Mouse (Mus musculus): ENCODE measurements around the gene Sgk1. TPM values are rescaled to one million over a fixed set of nuclear protein-coding genes. Genes with fewer than 3 reads are reported as not detected.

The Sgk1 gene
- polyA plus RNA-seq, 1 experiment from 2014 or later = 26.2 TPM

- no peak overlapping the region for H3K4me2 ChIP-seq (ENCODE audit: low read length)
- H3K4me1 ChIP-seq (ENCODE audit: control insufficient read depth in 2 of 2, insufficient read depth in 2 of 2, low read length in 2 of 2) = peaks cover 0 to 5% of the 10 kb centered on the region in 2 experiments; a peak in 1 of 4 replicates
- no peaks in the 10 kb centered on the region for H3K27me3 ChIP-seq (ENCODE audit: control insufficient read depth, insufficient read depth, low read length)
- ATAC-seq (ENCODE audit: insufficient number of reproducible peaks, insufficient read depth, low FRiP score, low read depth) = no peak
- no peak overlapping the region for H3K9ac ChIP-seq (ENCODE audit: low read length)
- no peaks in the 10 kb centered on the region for H3K9me3 ChIP-seq (ENCODE audit: control insufficient read depth, low read length)
- 74% methylated on average over 1 of the region's 1 CpGs for WGBS
- no peak overlapping the region for H3K4me3 ChIP-seq (ENCODE audit: control insufficient read depth in 1 of 2, insufficient read depth in 1 of 2, low read depth in 1 of 2, low read length in 2 of 2)
- H3K36me3 ChIP-seq (ENCODE audit: control insufficient read depth, insufficient read depth, low read length) = no peaks in the 10 kb centered on the region
- H3K27ac ChIP-seq (replicated peaks in 1 of 2; ENCODE audit: control insufficient read depth in 1 of 2, insufficient read depth in 1 of 2, low read depth in 2 of 2, low read length in 2 of 2) = no peak overlapping the region
Measured at GRCm38 (mm10) chr10:21945195-21945594, 63.2 kb downstream of the Sgk1 start.

DNA sequence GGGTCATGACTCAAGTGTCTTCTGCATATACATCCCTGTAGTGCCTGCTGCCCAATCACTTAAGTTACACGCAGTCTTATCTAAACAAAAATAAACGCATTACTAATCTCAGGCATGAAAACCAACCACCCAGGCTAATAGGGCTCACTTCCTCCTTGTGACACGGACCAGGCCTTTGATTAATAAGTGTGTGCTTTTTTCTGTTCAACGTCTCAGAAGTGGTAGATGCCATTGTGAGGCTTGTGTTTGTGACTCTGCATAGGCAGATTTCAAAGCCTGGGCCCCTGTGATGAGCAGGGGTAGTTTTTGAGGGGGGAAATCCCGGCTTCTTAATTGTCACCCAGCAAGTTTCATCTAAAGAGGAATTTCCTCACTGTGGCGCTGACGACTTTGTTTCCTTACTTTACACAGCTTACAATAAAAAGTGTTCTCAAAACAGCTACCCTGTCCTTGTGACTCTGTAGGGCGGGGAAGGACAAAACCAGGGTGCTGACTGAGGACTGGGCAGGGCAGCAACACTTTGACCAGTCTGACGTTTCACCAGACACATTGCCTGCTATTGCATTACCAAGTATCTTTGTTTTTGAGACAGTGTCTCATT is 64.9 kb downstream of the Sgk1 start:
- Histone ChIP-seq H3K27me3 (ENCODE audit: control insufficient read depth, insufficient read depth, low read length) (no peaks in the 10 kb centered on the region), H3K4me2 (ENCODE audit: low read length) (no peak overlapping the region), H3K9me3 (ENCODE audit: control insufficient read depth, low read length) (no peaks in the 10 kb centered on the region), H3K9ac (ENCODE audit: low read length) (no peak overlapping the region), H3K4me3 (ENCODE audit: control insufficient read depth in 1 of 2, insufficient read depth in 1 of 2, low read depth in 1 of 2, low read length in 2 of 2) (no peak overlapping the region), H3K27ac (replicated peaks in 1 of 2; ENCODE audit: control insufficient read depth in 1 of 2, insufficient read depth in 1 of 2, low read depth in 2 of 2, low read length in 2 of 2) (no peak overlapping the region), H3K4me1 (ENCODE audit: control insufficient read depth in 2 of 2, insufficient read depth in 2 of 2, low read length in 2 of 2) (peaks cover 0 to 5% of the 10 kb centered on the region in 2 experiments; a peak in 1 of 4 replicates), H3K36me3 (ENCODE audit: control insufficient read depth, insufficient read depth, low read length) (no peaks in the 10 kb centered on the region)
- WGBS = 33% methylated on average over 9 of the region's 9 CpGs
- no peak for ATAC-seq (ENCODE audit: insufficient number of reproducible peaks, insufficient read depth, low FRiP score, low read depth)

GRCm38 (mm10) chr10:21952520-21952919 is 70.5 kb downstream of the Sgk1 start:
- H3K27ac ChIP-seq (replicated peaks in 1 of 2; ENCODE audit: control insufficient read depth in 1 of 2, insufficient read depth in 1 of 2, low read depth in 2 of 2, low read length in 2 of 2) = no peak overlapping the region
- H3K9me3 ChIP-seq (ENCODE audit: control insufficient read depth, low read length) = no peaks in the 10 kb centered on the region
- ATAC-seq (ENCODE audit: insufficient number of reproducible peaks, insufficient read depth, low FRiP score, low read depth) = no peak
- no peaks in the 10 kb centered on the region for H3K27me3 ChIP-seq (ENCODE audit: control insufficient read depth, insufficient read depth, low read length)
- WGBS = 68% methylated on average over 4 of the region's 4 CpGs
- no peak overlapping the region for H3K4me3 ChIP-seq (ENCODE audit: control insufficient read depth in 1 of 2, insufficient read depth in 1 of 2, low read depth in 1 of 2, low read length in 2 of 2)
- H3K36me3 ChIP-seq (ENCODE audit: control insufficient read depth, insufficient read depth, low read length) = no peaks in the 10 kb centered on the region
- no peak overlapping the region for H3K9ac ChIP-seq (ENCODE audit: low read length)
- H3K4me2 ChIP-seq (ENCODE audit: low read length) = no peak overlapping the region
- H3K4me1 ChIP-seq (ENCODE audit: control insufficient read depth in 2 of 2, insufficient read depth in 2 of 2, low read length in 2 of 2) = no peaks in the 10 kb centered on the region

DNA sequence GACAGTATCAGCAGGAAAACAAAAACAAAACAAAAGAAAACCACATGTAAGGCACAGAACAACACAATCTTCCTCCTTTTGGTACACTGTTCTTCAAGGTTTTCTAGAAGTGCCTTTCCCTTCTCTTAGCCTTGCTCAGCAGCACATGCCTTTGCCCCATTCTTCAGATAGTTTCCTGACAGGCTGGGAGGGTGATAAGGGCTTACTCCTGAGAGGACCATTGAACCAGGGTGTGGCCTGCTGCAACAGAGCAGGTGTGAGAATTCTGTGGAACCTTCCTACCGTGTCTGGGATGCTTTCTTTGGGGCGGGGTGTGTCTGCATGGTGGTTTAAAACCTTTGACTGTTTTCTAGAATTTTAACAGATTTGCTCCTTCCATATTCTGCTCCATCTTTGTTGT is 79.1 kb downstream of the Sgk1 start:
- H3K4me3 ChIP-seq (ENCODE audit: control insufficient read depth in 1 of 2, insufficient read depth in 1 of 2, low read depth in 1 of 2, low read length in 2 of 2) = no peak overlapping the region
- WGBS = 48% methylated on average over 2 of the region's 2 CpGs
- H3K4me2 ChIP-seq (ENCODE audit: low read length) = no peak overlapping the region
- no peak for ATAC-seq (ENCODE audit: insufficient number of reproducible peaks, insufficient read depth, low FRiP score, low read depth)
- H3K9ac ChIP-seq (ENCODE audit: low read length) = no peak overlapping the region
- no peaks in the 10 kb centered on the region for H3K27me3 ChIP-seq (ENCODE audit: control insufficient read depth, insufficient read depth, low read length)
- no peak overlapping the region for H3K27ac ChIP-seq (replicated peaks in 1 of 2; ENCODE audit: control insufficient read depth in 1 of 2, insufficient read depth in 1 of 2, low read depth in 2 of 2, low read length in 2 of 2)
- H3K4me1 ChIP-seq (ENCODE audit: control insufficient read depth in 2 of 2, insufficient read depth in 2 of 2, low read length in 2 of 2) = peaks cover 0 to 3% of the 10 kb centered on the region in 2 experiments; a peak in 1 of 4 replicates
- H3K9me3 ChIP-seq (ENCODE audit: control insufficient read depth, low read length) = no peaks in the 10 kb centered on the region
- no peaks in the 10 kb centered on the region for H3K36me3 ChIP-seq (ENCODE audit: control insufficient read depth, insufficient read depth, low read length)

DNA sequence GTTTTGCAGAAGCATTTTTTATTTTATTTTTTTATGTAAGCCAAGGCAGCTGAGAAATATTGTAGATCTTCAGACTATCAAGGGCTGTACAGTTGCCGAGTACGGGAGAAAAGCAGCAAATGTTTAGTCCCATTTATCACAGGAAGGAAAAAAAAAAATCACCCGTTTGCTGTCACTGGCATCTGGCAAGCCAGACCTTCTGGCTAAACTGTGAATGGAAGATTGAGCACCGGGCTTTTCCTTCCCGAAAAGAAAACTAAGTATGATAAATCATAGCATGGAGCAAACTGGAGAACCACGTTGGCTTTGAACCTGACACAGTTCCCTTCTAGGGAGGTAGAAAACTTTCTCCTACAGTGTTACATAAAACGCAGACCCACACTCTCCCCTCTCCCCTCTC is 81.0 kb downstream of the Sgk1 start:
- 57% methylated on average over 7 of the region's 7 CpGs for WGBS
- Histone ChIP-seq H3K9me3 (ENCODE audit: control insufficient read depth, low read length) (no peaks in the 10 kb centered on the region), H3K4me2 (ENCODE audit: low read length) (no peak overlapping the region), H3K36me3 (ENCODE audit: control insufficient read depth, insufficient read depth, low read length) (no peaks in the 10 kb centered on the region), H3K27me3 (ENCODE audit: control insufficient read depth, insufficient read depth, low read length) (no peaks in the 10 kb centered on the region), H3K4me3 (ENCODE audit: control insufficient read depth in 1 of 2, insufficient read depth in 1 of 2, low read depth in 1 of 2, low read length in 2 of 2) (no peak overlapping the region), H3K27ac (replicated peaks in 1 of 2; ENCODE audit: control insufficient read depth in 1 of 2, insufficient read depth in 1 of 2, low read depth in 2 of 2, low read length in 2 of 2) (no peak overlapping the region), H3K9ac (ENCODE audit: low read length) (no peak overlapping the region), H3K4me1 (ENCODE audit: control insufficient read depth in 2 of 2, insufficient read depth in 2 of 2, low read length in 2 of 2) (peaks cover 0 to 3% of the 10 kb centered on the region in 2 experiments; a peak in 1 of 4 replicates)
- no peak for ATAC-seq (ENCODE audit: insufficient number of reproducible peaks, insufficient read depth, low FRiP score, low read depth)

DNA sequence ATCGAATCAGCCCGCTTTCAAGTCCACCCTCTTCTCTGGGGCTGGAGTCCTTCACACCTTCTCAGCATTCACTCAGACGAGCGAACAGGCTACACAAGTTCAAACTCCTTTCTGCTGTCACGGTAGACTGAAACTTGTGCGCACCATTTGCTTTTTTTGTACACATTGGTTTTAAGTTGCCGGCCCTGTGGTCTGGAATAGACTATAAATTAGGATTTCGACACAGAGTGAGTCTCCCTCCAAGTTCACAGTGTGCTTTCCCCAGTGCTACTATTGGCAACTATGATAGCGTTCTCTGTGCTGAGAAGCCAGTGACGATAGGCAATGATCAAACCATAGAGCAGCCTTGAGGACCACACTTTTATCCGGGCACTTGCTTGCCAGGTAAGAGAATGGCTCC is 91.7 kb downstream of the Sgk1 start:
- Histone ChIP-seq H3K4me3 (ENCODE audit: control insufficient read depth in 1 of 2, insufficient read depth in 1 of 2, low read depth in 1 of 2, low read length in 2 of 2) (no peak overlapping the region), H3K27ac (replicated peaks in 1 of 2; ENCODE audit: control insufficient read depth in 1 of 2, insufficient read depth in 1 of 2, low read depth in 2 of 2, low read length in 2 of 2) (no peak overlapping the region), H3K9ac (ENCODE audit: low read length) (no peak overlapping the region), H3K4me2 (ENCODE audit: low read length) (no peak overlapping the region), H3K9me3 (ENCODE audit: control insufficient read depth, low read length) (no peaks in the 10 kb centered on the region), H3K27me3 (ENCODE audit: control insufficient read depth, insufficient read depth, low read length) (no peaks in the 10 kb centered on the region), H3K4me1 (ENCODE audit: control insufficient read depth in 2 of 2, insufficient read depth in 2 of 2, low read length in 2 of 2) (peaks cover 5 to 9% of the 10 kb centered on the region in 2 experiments; a peak in 2 of 4 replicates), H3K36me3 (ENCODE audit: control insufficient read depth, insufficient read depth, low read length) (no peaks in the 10 kb centered on the region)
- no peak for ATAC-seq (ENCODE audit: insufficient number of reproducible peaks, insufficient read depth, low FRiP score, low read depth)
- WGBS = 87% methylated on average over 11 of the region's 11 CpGs

DNA sequence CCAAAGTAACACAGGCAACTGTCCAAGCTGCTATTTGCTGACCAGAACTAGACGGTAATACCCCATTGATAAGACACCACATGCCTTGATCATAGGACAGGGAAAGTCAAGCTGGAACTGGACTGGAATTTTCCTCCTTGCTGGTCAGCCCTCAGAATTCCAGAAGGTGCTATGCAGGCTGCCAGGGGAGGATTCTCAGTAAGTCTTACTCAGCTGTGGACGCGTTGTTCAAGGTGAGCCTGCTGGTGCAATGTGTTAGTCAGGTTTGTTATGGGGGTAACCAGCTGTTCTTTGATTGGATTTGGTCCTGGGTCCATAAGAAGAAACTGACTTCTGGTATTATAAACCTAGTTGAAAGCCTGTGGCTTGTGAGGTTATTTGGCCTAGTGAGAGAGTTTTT is 92.8 kb downstream of the Sgk1 start:
- Histone ChIP-seq H3K27me3 (ENCODE audit: control insufficient read depth, insufficient read depth, low read length) (no peaks in the 10 kb centered on the region), H3K27ac (replicated peaks in 1 of 2; ENCODE audit: control insufficient read depth in 1 of 2, insufficient read depth in 1 of 2, low read depth in 2 of 2, low read length in 2 of 2) (no peak overlapping the region), H3K9me3 (ENCODE audit: control insufficient read depth, low read length) (no peaks in the 10 kb centered on the region), H3K36me3 (ENCODE audit: control insufficient read depth, insufficient read depth, low read length) (no peaks in the 10 kb centered on the region), H3K4me3 (ENCODE audit: control insufficient read depth in 1 of 2, insufficient read depth in 1 of 2, low read depth in 1 of 2, low read length in 2 of 2) (no peak overlapping the region), H3K4me1 (ENCODE audit: control insufficient read depth in 2 of 2, insufficient read depth in 2 of 2, low read length in 2 of 2) (peaks cover 5 to 9% of the 10 kb centered on the region in 2 experiments; a peak in 2 of 4 replicates), H3K9ac (ENCODE audit: low read length) (no peak overlapping the region), H3K4me2 (ENCODE audit: low read length) (no peak overlapping the region)
- ATAC-seq (ENCODE audit: insufficient number of reproducible peaks, insufficient read depth, low FRiP score, low read depth) = no peak
- 49% methylated on average over 3 of the region's 3 CpGs for WGBS

- no peak overlapping the region for H3K4me3 ChIP-seq (ENCODE audit: control insufficient read depth in 1 of 2, insufficient read depth in 1 of 2, low read depth in 1 of 2, low read length in 2 of 2)
- no peak for ATAC-seq (ENCODE audit: insufficient number of reproducible peaks, insufficient read depth, low FRiP score, low read depth)
- no peaks in the 10 kb centered on the region for H3K9me3 ChIP-seq (ENCODE audit: control insufficient read depth, low read length)
- no peaks in the 10 kb centered on the region for H3K36me3 ChIP-seq (ENCODE audit: control insufficient read depth, insufficient read depth, low read length)
- no peak overlapping the region for H3K9ac ChIP-seq (ENCODE audit: low read length)
- H3K27ac ChIP-seq (replicated peaks in 1 of 2; ENCODE audit: control insufficient read depth in 1 of 2, insufficient read depth in 1 of 2, low read depth in 2 of 2, low read length in 2 of 2) = no peak overlapping the region
- no peak overlapping the region for H3K4me2 ChIP-seq (ENCODE audit: low read length)
- 43% methylated on average over 6 of the region's 6 CpGs for WGBS
- H3K27me3 ChIP-seq (ENCODE audit: control insufficient read depth, insufficient read depth, low read length) = no peaks in the 10 kb centered on the region
- peaks cover 5 to 9% of the 10 kb centered on the region in 2 experiments; a peak in 2 of 4 replicates for H3K4me1 ChIP-seq (ENCODE audit: control insufficient read depth in 2 of 2, insufficient read depth in 2 of 2, low read length in 2 of 2)
Measured at GRCm38 (mm10) chr10:21975384-21975783, 93.4 kb downstream of the Sgk1 start.

Data from heart, embryonic 14.5 days (tissue).